Mouse (Mus musculus) spleen, adult 2 months (tissue): ENCODE measurements at regions not wholly inside any gene's neighbourhood (a gene's known extent, or its start where the extent isn't known, plus 50 kb on each side); places are given as distances from the start of the nearest gene placed in this dataset.

Source experiments
- CTCF ChIP-seq: fragments of 200-500 bp; IDR thresholded peaks from 2 replicates; pipeline ENCODE4 v1.5.1; 2011; ENCODE audit warnings: mild to moderate bottlenecking, inconsistent platforms; ENCODE audit not compliant: insufficient read depth, insufficient read length, insufficient replicate concordance; ENCODE audit errors: extremely low read depth
- POLR2A ChIP-seq: fragments of 200-500 bp; IDR thresholded peaks from 2 replicates; pipeline ENCODE4 v1.6.1; 2011; ENCODE audit warnings: low read depth, low read length, inconsistent platforms

- TF ChIP-seq CTCF (no peak), POLR2A (no peak)
Measured at GRCm38 (mm10) chr13:92928551-92928950, 84.0 kb downstream of the Mtx3 start.
